Mouse (Mus musculus) heart, adult 2 months (tissue): ENCODE measurements around the gene Gtf3c4.

Experiments
- CTCF ChIP-seq: fragments of 200-600 bp; IDR thresholded peaks from 2 replicates; pipeline ENCODE4 v1.8.1; 2022; ENCODE audit warnings: antibody characterized with exemption, mild to moderate bottlenecking, moderate library complexity
- EP300 ChIP-seq: fragments of 200-500 bp; IDR thresholded peaks from 2 replicates; pipeline ENCODE4 v1.6.1; 2011; ENCODE audit warnings: low read depth, low read length, control low read depth; ENCODE audit not compliant: insufficient read depth
- POLR2A ChIP-seq: fragments of 200-500 bp; IDR thresholded peaks from 2 replicates; pipeline ENCODE4 v1.6.1; 2011; ENCODE audit warnings: mild to moderate bottlenecking, low read depth, low read length, control low read depth; ENCODE audit not compliant: insufficient read depth

GRCm38 (mm10) chr2:28881275-28881674 lies 41.1 kb upstream of the Gtf3c4 start:
- TF ChIP-seq CTCF (no peak), POLR2A (no peak), EP300 (no peak)
